Mouse (Mus musculus) layer of hippocampus, adult 18-20 months (tissue): ENCODE measurements around the gene Irgq. TPM values are rescaled to one million over a fixed set of nuclear protein-coding genes. Genes with fewer than 3 reads are reported as not detected.

ENCODE experiments used
- DNase-seq, 2 experiments: peaks; one replicate each; pipeline ENCODE4 v3.0.0; 2022; ENCODE audit warnings: low spot score in 2 of 2
- total RNA-seq, 2 experiments: library from RNA; stranded (reverse); gene quantifications; 2 replicates each; pipeline ENCODE4 v1.2.3; 2021

Gene Irgq
- total RNA-seq, 2 experiments from 2014 or later: 62.1 to 63.3 TPM

DNA sequence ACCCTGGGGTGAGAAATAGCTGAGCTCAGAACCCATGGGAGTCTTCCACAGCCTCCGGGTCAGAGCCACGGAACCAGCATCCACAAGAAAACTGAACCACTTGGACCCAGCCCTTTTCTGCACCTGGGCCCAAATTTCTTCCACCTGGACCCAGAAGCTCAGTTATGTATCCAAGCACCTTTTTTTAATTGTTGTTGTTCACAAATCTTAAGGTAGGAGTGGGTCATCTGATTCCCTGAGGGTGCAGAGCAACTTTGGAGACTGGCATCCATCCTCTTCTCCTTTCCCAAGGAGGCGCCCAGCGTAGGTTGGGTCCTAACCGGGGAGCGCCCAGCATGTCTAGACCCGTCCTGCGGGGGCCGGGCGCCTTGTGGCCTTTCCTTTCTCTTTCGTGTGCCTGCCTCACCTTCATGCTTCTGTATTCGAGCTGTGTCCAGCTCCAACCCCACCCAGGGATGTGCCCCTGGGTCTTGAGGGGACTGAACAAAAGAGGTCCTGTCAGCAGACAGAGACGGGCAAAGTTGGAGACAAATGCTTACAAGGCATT is 15.7 kb downstream of the Irgq start, which contains the start of the genes Pinlyp and Xrcc1:
Gene Pinlyp (minus strand): TSS at position 51 of the 547 bp plus-strand sequence.
Gene Xrcc1 (plus strand): TSS at position 222 of the 547 bp plus-strand sequence.
- DNase-seq: no peak

DNA sequence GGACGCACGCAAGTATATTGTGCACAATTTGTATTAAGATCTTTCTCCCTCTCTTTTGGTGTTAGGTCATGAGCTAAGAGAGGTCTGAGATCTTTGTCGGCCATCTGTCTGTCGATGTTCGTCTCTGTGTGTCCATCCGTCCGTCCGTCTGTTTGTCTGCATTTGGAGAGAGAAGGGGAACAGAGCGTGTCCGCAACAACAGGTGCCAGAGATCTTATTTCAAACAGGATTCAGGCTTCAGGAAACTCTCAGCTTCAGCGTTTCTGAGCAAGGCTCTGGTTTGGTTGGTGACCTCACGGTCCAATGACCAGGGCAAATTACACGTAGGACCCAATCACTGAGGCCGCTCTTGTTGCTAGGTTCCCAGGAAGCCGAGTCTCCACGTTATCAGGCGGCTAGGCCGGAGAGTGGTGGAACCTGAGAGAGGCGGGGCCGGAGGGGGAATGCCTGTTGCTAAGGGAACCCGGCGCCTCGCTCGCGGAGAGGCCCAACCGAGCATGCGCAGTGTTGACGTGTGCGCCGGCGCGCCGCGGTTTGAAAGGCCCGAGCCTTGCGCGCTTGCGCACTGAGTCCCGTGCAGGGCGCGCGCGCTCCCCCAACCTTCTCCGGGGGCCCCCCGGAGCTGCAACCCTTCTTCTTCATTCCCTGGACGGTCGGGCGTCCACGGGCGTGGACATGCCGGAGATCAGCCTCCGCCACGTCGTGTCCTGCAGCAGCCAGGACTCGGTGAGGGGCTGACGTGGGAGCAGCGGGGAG is 16.3 kb downstream of the Irgq start:
- DNase-seq: peak; percentile 99

DNA sequence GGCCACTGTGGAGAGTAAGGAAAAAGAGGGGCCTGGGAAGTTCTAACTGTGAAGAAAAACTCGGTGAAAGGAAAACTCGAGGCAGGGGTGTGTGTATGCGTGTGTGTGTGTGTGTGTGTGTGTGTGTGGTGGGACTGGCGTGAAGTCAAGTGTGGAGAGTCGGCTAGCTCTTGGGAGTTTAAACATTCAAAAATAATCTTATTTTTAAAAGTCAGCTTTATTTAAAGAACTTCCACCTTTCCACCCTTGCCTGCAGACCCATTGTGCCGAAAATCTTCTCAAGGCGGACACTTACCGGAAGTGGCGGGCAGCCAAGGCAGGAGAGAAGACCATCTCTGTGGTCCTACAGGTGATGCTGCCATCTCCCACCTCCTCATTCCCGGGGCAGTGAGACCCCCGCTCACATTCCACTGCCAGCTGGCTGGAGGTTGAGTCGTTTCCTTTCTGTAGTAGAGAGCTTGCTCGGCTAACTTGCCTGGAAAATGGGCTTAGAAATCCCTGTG is 17.1 kb downstream of the Irgq start:
- no peak for DNase-seq

- DNase-seq: no peak
Measured at GRCm38 (mm10) chr7:24551985-24552759, 21.7 kb downstream of the Irgq start.

GRCm38 (mm10) chr7:24555786-24556185 is 25.3 kb downstream of the Irgq start:
- no peak for DNase-seq

DNA sequence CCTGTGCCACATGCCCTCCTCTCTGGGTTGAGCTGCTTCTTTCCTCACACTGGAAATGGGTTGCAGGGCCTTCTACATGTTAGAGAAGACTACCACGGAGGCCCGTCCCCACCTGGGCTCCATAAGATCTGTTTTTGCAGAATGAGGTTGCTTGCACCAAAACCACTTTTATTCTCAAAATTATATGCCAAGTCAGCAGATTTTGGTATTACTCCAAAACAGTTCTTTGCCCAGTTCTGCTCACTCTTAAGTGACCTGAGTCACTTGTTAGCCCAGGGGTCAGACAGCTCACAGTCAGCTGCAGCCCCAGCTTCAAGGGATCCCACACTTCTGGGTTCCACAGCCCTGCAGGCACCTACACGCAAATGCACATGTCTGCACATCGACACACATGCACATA is 31.0 kb downstream of the Irgq start:
- DNase-seq: no peak

GRCm38 (mm10) chr7:24563191-24563836 is 32.8 kb downstream of the Irgq start:
- DNase-seq: no peak

DNA sequence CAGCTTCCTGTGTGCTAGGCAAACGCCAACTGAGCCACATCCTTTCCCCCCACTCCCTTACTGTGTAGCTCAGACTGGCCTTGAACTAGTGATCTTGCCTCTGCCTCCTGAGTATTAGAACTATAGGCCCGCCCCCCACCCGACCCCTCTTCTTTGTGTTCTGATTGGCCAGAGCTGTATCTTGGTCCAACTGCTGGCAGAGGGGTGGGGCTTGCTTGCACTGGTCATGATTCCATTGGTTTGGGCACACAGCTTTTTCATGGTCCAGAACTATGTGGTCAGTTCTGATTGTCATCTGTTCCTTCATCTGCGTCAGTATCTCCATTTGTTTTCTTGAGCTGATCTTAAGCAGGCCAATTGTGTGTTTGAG is 33.3 kb downstream of the Irgq start:
- DNase-seq: no peak

- DNase-seq: peak in 1 of 2 experiments; percentile 72
Measured at GRCm38 (mm10) chr7:24564607-24565265, 34.2 kb downstream of the Irgq start.

DNA sequence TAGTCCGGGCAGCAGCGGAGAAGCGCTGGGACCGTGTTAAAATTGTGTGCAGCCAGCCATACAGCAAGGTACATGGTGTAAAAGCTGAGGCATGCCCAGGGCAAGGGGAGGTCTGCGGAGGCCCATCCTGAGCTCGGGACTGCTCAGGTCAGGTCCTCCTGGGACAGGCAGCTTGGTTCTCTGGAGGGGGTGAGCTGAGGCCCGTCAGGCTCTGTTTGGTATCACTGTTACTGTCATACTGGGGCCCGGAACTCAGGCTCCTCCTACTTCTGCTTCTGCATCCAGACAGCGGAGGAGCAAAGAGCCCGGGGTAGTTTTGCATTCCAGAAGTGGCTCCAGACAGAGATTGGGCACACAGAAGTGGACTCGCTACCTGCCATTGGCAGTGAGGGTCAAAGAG is 35.1 kb downstream of the Irgq start:
- no peak for DNase-seq

DNA sequence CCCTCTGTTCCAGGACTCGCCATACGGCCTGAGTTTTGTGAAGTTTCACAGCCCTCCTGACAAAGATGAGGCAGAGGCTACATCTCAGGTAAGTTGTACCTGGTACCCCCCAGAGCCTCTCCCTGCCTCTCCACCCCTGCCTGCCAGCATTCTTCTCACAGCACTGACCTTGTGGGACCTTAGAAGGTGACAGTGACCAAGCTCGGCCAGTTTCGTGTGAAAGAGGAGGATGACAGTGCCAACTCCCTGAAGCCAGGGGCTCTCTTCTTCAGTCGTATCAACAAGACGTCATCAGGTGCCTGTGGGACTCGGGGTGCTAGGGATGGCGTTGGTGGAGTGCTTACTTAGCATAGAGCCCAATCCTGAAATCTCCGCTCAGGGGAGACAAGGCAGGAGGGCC is 35.7 kb downstream of the Irgq start:
- DNase-seq: no peak

DNA sequence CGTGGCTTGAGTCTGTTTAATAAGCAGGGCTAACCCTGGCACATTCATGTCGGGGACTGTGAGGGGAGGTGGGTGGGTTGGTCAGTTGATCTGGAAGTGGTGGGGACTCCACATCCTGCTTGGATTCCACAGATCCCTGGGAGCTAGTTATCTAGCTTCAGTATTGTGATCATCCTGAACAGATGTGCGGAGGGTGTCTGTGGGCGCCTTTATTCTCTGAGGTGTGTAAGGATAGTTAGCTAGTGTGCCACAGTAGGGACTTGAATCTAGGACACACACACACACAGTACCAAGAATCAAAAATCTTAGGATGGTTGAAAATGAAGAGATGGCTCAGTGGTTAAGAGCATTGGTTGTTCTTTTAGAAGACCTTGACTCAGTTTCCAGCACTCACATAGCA is 38.0 kb downstream of the Irgq start:
- DNase-seq: no peak

DNA sequence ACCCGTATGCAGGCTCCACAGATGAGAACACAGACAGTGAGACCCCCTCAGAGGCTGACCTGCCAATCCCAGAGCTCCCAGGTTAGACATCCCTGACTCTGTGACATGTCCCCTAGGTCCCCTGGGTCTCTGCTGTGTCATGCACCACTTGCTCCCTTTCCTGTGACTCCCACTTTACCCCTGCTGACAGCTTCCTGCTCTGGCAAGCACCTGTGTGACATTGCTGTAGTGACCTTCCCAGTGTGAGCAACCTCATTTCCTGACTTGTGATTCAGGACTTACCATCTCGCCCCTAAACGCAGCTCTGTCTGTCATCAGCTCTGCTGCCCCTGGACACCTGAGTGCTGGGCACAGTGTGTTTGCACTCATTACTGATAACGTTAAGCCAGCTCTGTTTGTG is 40.6 kb downstream of the Irgq start:
- no peak for DNase-seq

GRCm38 (mm10) chr7:24572455-24572854 is 42.0 kb downstream of the Irgq start:
- no peak for DNase-seq

DNA sequence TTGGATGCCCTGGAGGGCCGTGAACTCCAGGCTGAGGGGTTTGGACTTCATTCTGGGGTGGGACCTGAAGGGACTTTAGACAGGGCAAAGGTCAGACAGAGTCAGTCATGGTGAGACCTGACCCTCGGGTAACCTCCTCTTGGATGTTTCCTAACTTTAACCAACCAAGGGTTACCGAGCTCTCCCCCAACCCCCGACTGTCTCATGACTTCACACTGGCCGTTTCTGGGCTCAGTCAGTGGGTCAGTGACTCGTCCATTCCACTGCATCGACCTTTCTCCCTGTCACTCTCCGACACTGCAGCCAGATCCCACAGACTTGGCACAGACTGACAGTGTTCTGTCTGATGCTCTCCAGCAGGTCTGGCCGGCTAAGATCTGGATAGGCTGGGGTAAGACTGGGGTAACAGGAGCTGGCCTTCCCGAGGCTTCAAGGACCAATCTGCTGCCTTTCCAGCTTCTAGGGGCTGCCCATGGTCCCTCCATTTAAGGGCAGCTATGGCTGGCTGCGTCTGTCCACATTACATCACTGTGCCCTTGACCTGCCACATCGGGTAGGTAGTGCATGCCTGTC is 43.8 kb downstream of the Irgq start:
- DNase-seq: no peak

DNA sequence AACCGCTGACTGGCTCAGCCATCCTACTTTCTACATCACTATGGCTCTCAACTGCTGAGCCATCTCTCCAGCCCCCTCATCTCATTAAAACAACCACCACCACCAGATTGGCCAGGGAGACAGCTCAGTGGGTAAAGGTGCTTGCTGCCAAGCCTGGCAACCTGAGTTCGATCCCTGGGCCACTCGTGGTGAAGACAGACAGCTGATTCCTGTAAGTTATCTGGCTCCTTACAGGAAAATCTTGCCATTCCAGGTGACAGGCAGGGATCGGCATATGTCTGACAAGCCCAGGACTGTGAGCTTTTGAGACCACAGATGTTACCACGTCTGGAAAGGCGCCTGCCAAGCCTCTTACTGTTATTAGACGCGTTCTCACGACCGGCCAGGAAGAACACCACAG is 47.3 kb downstream of the Irgq start:
- no peak for DNase-seq

DNA sequence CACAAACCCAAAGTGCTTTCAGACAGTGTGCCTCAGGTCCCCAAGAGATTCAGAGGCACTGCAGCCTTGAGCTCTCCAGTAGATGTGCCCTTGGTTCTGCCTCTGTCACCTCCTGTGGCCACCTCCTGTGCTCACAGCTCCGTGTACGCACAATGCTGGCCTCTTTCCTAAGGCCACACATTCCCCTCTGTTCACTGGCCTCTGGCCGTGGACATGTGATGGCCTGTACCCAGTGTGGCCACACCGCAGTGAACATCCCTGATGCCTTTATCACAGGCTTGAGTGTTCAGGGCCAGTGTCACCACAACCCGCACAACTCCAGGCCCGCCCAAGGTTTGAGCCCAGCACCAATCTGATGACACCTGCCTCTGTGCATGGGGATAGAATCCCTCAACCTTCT is 54.4 kb downstream of the Irgq start:
- no peak for DNase-seq

DNA sequence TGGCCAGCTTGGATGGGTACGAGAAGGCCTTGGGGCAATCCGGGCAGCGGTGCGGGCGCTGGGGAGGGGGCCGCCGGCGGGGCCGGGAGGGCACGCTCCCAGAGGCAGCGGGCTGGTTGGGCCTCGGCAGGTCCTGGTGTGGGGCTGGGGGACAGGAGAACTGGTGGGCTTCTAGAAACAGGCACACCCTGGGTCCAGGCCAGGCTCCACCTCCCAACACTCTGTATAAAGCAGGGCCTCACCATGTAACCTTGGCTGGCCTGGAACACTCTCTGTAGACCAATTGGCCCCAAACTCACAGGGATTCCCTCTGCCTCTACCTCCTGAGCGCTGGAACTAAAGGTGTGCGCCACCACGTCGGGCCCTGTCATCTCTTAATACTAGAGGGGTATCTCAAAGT is 55.5 kb downstream of the Irgq start:
- no peak for DNase-seq

DNA sequence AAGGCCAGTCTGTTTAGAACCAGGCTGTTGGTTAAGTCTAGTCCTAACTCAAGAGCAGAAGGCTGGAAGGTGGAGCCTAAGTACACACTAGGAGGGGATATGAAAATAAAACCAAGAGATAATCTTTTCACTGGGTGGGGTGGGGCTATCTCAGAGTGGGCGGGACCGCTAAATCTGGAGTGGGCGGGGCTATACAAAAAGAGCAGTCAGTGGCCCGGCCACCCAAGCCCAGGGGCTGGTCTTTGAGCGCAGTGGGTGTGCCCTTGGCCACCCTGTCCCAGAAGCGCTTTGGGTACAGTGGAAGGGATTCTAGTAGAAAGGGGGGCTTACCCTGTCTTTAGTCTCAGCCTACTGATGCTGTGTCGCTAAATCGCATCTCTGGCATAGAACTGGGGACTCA is 56.3 kb downstream of the Irgq start:
- DNase-seq: no peak

DNA sequence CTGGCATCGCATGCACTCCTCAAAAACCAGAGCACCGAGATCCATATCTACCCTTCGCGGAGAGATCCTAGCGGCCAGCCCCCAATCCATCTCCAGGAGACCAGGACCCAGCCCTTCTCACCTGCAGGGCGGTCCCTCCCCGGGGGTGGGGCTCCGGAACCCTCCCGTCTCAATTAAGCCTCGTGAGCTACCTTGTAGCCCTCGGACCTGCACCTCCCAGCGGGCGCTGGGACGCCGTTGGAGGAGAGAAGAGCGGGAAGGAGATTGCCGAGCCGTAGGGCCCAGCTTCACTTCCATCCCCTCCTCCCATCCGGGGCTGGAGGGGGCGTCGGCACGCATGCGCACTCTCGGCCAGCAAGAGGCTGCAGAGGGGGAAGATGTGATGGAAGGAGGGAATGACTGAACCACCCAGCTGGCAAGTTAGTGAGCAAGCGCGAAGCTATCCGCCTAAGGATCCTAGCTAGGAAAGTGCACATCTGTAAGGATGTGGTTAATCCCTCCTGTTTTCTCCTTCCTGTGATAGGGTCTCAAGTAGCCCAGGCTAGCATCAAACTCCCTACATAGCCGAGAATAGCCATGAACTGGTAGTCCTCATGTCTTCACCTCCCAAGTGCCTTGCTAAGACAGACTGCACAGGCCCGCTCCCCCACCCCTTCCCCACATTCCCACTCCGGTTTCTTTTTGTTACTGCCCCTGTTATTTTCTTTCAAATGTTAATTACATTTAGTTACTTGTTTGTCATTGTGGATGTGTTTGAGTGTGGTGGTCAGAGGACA is 57.0 kb downstream of the Irgq start, which contains the start of the genes Ethe1 and Zfp575:
Gene Ethe1 (plus strand): TSS at position 214 of the 776 bp plus-strand sequence.
Gene Zfp575 (minus strand): TSS at position 312 of the 776 bp plus-strand sequence.
- DNase-seq: peak; percentile 86 to 87
